Mouse (Mus musculus) intestine, embryonic 16.5 days (tissue): Measurements from ENCODE around the gene Tmem171. TPM values are rescaled to one million over a fixed set of nuclear protein-coding genes. Genes with fewer than 3 reads are reported as not detected.
A peak's percentile ranks its signal among the peaks of the same experiment; 100 is the strongest.

Source experiments
- ATAC-seq: fragments of 200-750 bp; cut with Nextera tagmentation; 2 replicates; pipeline ENCODE4 v1.8.0; 2017; ENCODE audit warnings: moderate TSS enrichment, moderate library complexity
- H3K27ac ChIP-seq: fragments of 300-500 bp; sonication (generic); 2 replicates; pipeline ENCODE4 v1.5.1; 2014; ENCODE audit warnings: mild to moderate bottlenecking, low read length
- H3K27me3 ChIP-seq: fragments of 300-500 bp; sonication (generic); replicated peaks from 2 replicates; pipeline ENCODE4 v1.6.1; 2014; ENCODE audit warnings: low read length, control low read depth, mixed read lengths; ENCODE audit not compliant: control insufficient read depth, insufficient read depth
- H3K36me3 ChIP-seq: fragments of 300-500 bp; sonication (generic); 2 replicates; pipeline ENCODE4 v1.6.1; 2014; ENCODE audit warnings: low read length, control low read depth; ENCODE audit not compliant: control insufficient read depth, insufficient read depth
- H3K4me1 ChIP-seq: fragments of 300-500 bp; sonication (generic); 2 replicates; pipeline ENCODE4 v1.6.1; 2014; ENCODE audit warnings: low read length, control low read depth, mixed read lengths; ENCODE audit not compliant: control insufficient read depth, insufficient read depth
- H3K4me2 ChIP-seq: fragments of 300-500 bp; sonication (generic); 2 replicates; pipeline ENCODE4 v1.6.1; 2014; ENCODE audit warnings: low read depth, low read length, control low read depth
- H3K4me3 ChIP-seq: fragments of 300-500 bp; sonication (generic); 2 replicates; pipeline ENCODE4 v1.5.1; 2014; ENCODE audit warnings: mild to moderate bottlenecking, low read length
- H3K9ac ChIP-seq: fragments of 300-500 bp; sonication (generic); 2 replicates; pipeline ENCODE4 v1.6.1; 2014; ENCODE audit warnings: low read depth, low read length
- H3K9me3 ChIP-seq: fragments of 300-500 bp; sonication (generic); 2 replicates; pipeline ENCODE4 v1.6.1; 2016; ENCODE audit warnings: low read length, control low read depth; ENCODE audit not compliant: control insufficient read depth
- WGBS: fragments of 180-500 bp; shearing (Covaris S2); extraction: QIAGEN DNeasy Blood & Tissue Kit; methylation state at CpG from one replicate; pipeline ENCODE4 v1.1.7; 2014; 5-methylcytosine and 5-hydroxymethylcytosine counted together
- polyA plus RNA-seq: library from polyadenylated mRNA; unstranded; fragments of >200 nt; fragmentation: Nextera tagmentation; extraction: Ambion mirVana; gene quantifications from 2 replicates; pipeline ENCODE4 v1.2.1, GENCODE M21; 2015

Tmem171 gene
- polyA plus RNA-seq, 1 experiment from 2014 or later: 36.4 TPM

- H3K9me3 ChIP-seq: no peaks in the 10 kb centered on the region
- no peak for ATAC-seq
- WGBS: 85% methylated on average over 4 of the region's 4 CpGs
- no peak overlapping the region for H3K27ac ChIP-seq
- no peaks in the 10 kb centered on the region for H3K36me3 ChIP-seq
- 0 out of 2 replicates have a peak, but pooled peaks cover 2% of the 10 kb centered on the region for H3K4me1 ChIP-seq
- H3K27me3 ChIP-seq: no peaks in the 10 kb centered on the region
- H3K4me3 ChIP-seq: no peak overlapping the region
- no peak overlapping the region for H3K4me2 ChIP-seq
- no peak overlapping the region for H3K9ac ChIP-seq
These were observed 32.4 kb downstream of the Tmem171 start for GRCm38 (mm10) chr13:98662173-98662675.

- no peak for ATAC-seq
- no peak overlapping the region for H3K27ac ChIP-seq
- WGBS: 76% methylated on average over 16 of the region's 16 CpGs
These were observed 38.6 kb downstream of the Tmem171 start for GRCm38 (mm10) chr13:98656034-98656471.

GRCm38 (mm10) chr13:98655346-98655745 is 39.3 kb downstream of the Tmem171 start:
- Histone ChIP-seq H3K27me3 (no peaks in the 10 kb centered on the region), H3K9me3 (no peaks in the 10 kb centered on the region), H3K36me3 (no peaks in the 10 kb centered on the region), H3K4me1 (peaks cover 27% of the 10 kb centered on the region), H3K4me2 (no peak overlapping the region), H3K4me3 (no peak overlapping the region), H3K9ac (no peak overlapping the region), H3K27ac (no peak overlapping the region)
- no peak for ATAC-seq
- WGBS: 87% methylated on average over 4 of the region's 4 CpGs

More at GRCm38 (mm10) chr13:98656034-98656471, 38.6 kb downstream of the Tmem171 start:
- H3K4me2 ChIP-seq: no peak overlapping the region
- H3K9ac ChIP-seq: no peak overlapping the region
- no peaks in the 10 kb centered on the region for H3K27me3 ChIP-seq
- H3K4me3 ChIP-seq: no peak overlapping the region
- no peaks in the 10 kb centered on the region for H3K9me3 ChIP-seq
- H3K36me3 ChIP-seq: no peaks in the 10 kb centered on the region
- peaks cover 22% of the 10 kb centered on the region for H3K4me1 ChIP-seq

- Histone ChIP-seq H3K9ac (no peak overlapping the region), H3K4me3 (no peak overlapping the region), H3K4me2 (no peak overlapping the region), H3K36me3 (no peaks in the 10 kb centered on the region), H3K27me3 (no peaks in the 10 kb centered on the region), H3K9me3 (no peaks in the 10 kb centered on the region), H3K27ac (peak overlapping the region; percentile 42), H3K4me1 (peaks cover 27% of the 10 kb centered on the region)
- peak; percentile 41 for ATAC-seq
- 59% methylated on average over 10 of the region's 10 CpGs for WGBS
These were observed 40.3 kb downstream of the Tmem171 start for GRCm38 (mm10) chr13:98654129-98654939.

- WGBS: 54% methylated on average over 2 of the region's 2 CpGs
- no peaks in the 10 kb centered on the region for H3K27me3 ChIP-seq
- H3K9ac ChIP-seq: no peak overlapping the region
- no peak for ATAC-seq
- H3K9me3 ChIP-seq: no peaks in the 10 kb centered on the region
- 0 out of 2 replicates have a peak overlapping the region, but pooled peaks have one; percentile 2 for H3K27ac ChIP-seq
- H3K4me3 ChIP-seq: no peak overlapping the region
- no peaks in the 10 kb centered on the region for H3K36me3 ChIP-seq
- peaks cover 27% of the 10 kb centered on the region for H3K4me1 ChIP-seq
- H3K4me2 ChIP-seq: no peak overlapping the region
These were observed 42.4 kb downstream of the Tmem171 start for GRCm38 (mm10) chr13:98652194-98652593.

- no peak overlapping the region for H3K9ac ChIP-seq
- H3K9me3 ChIP-seq: no peaks in the 10 kb centered on the region
- H3K27ac ChIP-seq: peak overlapping the region; percentile 68
- peaks cover 27% of the 10 kb centered on the region for H3K4me1 ChIP-seq
- peak; percentile 77 for ATAC-seq
- no peak overlapping the region for H3K4me3 ChIP-seq
- peak overlapping the region; percentile 1; the same call in 1 of the 2 replicates for H3K4me2 ChIP-seq
- no peaks in the 10 kb centered on the region for H3K36me3 ChIP-seq
- WGBS: 48% methylated on average over 17 of the region's 17 CpGs
- no peaks in the 10 kb centered on the region for H3K27me3 ChIP-seq
These were observed 43.2 kb downstream of the Tmem171 start for GRCm38 (mm10) chr13:98651228-98651977.

- Histone ChIP-seq H3K4me2 (no peak overlapping the region), H3K9me3 (no peaks in the 10 kb centered on the region), H3K4me1 (peaks cover 18% of the 10 kb centered on the region), H3K4me3 (no peak overlapping the region), H3K36me3 (no peaks in the 10 kb centered on the region), H3K27me3 (no peaks in the 10 kb centered on the region), H3K27ac (no peak overlapping the region), H3K9ac (no peak overlapping the region)
- no peak for ATAC-seq
- WGBS: 77% methylated on average over 22 of the region's 22 CpGs
These were observed 46.7 kb downstream of the Tmem171 start for GRCm38 (mm10) chr13:98647775-98648568.

- H3K27ac ChIP-seq: peak overlapping the region; percentile 95
- WGBS: 66% methylated on average over 5 of the region's 5 CpGs
- H3K4me3 ChIP-seq: no peak overlapping the region
- H3K4me1 ChIP-seq: peaks cover 5% of the 10 kb centered on the region; the same call in 1 of the 2 replicates
- ATAC-seq: peak; percentile 90
- H3K36me3 ChIP-seq: no peaks in the 10 kb centered on the region
- no peaks in the 10 kb centered on the region for H3K27me3 ChIP-seq
- 0 out of 2 replicates have a peak overlapping the region, but pooled peaks have one; percentile 28 for H3K4me2 ChIP-seq
- H3K9ac ChIP-seq: no peak overlapping the region
- H3K9me3 ChIP-seq: no peaks in the 10 kb centered on the region
These were observed 56.0 kb downstream of the Tmem171 start for GRCm38 (mm10) chr13:98638507-98639166.
